Mouse (Mus musculus): ENCODE results near the gene Slitrk1.

Gene Slitrk1

DNA sequence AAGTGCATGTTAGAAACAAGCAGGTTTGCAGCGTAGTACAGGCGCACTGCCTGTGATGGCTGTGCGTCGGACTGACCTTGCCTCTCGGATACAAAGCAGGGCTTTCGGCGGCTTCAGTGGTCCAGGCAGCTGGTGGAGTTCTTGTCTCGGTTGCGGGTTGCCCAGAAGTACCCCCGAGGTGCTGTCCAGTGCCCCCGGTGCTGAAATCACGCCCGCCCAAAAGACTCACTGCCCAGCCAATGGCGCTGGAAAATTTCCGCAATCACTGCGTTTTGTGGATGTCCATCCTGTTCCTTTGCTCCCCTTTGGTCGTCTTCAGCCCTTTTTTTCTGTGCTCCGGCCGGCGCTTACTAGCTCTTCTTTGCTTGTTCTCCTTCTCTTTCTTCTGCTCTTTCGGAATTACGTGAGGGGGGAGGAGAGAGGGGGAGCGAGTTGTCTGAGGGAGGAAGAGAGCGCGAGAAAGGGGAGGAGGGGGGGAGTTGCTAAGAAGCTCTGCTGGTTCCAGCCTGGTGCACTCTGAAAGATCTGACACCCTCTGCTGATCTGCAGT lies at the start of gene Slitrk1:
Gene Slitrk1 (minus strand): TSS at position 445 of the 550 bp plus-strand sequence.
- peak; percentile 82 for DNase-seq (ENCODE audit: low spot score)

DNA sequence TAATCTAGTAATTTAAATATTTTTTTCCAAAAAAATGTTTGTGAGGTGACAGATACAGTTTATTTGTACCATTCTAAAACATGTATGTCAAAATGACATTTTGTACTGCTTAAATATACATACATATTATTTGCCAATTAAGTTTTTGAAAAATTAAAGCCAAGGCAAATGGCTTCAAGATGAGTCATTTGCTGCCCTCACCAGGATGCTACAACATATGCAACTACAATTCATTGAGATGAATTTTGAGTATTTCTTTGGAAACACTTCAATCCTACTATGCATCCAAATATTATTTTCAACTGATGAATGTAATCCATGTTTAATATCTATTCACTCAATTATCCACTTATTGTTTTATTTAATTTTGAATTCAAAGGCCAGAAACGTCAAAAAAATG lies 21.8 kb upstream of the Slitrk1 start:
- no peak for DNase-seq (ENCODE audit: low spot score)

DNA sequence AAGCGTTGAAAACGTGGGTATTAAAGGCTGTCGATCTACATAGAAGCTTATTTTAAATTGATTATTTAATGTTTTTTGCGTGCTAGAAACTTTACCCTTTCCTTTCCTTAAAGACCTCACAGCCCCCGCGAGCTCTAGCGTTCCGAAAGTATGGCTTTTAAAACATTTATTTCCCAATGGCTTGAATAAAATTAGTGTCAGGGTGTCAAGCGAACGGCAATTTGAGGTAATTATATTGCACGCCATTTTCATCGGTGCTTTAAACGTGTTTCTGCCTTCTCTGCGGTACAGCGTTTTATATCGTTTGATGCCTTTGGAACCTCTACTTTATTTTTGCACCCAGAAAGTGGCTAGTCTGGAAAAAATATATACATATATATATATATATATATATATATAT lies 378 bp upstream of the Slitrk1 start:
- DNase-seq (ENCODE audit: low spot score), result no peak

DNA sequence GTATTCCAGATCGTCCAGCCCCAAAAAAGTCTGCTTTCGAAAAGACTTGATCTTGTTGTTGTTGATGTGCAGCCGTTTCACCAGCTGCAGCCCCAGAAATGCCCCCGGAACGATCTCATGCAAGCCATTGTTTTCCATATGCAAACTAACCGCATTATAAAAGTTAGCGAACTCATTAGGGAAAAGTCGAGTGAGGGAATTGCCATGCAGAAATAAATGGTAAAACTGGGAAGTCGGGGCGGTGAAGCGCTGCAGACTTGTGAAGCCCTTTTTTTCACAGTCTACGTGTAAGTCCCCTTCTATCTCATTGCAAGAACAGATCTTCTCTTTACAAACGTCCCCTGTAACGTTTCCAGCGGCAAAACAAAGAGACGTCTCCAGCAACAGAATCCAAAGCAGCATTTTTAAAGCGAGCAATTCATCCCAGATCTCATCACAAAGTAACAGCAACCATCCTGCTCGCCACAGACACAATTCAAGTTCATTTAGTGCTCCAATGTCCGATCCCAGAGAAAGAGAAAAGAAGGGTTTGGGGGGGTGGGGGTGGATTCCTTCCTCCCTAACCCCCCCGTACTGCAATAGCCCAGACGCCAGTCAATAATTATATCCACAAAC lies 975 bp downstream of the Slitrk1 start:
- DNase-seq (ENCODE audit: low spot score), result no peak

DNA sequence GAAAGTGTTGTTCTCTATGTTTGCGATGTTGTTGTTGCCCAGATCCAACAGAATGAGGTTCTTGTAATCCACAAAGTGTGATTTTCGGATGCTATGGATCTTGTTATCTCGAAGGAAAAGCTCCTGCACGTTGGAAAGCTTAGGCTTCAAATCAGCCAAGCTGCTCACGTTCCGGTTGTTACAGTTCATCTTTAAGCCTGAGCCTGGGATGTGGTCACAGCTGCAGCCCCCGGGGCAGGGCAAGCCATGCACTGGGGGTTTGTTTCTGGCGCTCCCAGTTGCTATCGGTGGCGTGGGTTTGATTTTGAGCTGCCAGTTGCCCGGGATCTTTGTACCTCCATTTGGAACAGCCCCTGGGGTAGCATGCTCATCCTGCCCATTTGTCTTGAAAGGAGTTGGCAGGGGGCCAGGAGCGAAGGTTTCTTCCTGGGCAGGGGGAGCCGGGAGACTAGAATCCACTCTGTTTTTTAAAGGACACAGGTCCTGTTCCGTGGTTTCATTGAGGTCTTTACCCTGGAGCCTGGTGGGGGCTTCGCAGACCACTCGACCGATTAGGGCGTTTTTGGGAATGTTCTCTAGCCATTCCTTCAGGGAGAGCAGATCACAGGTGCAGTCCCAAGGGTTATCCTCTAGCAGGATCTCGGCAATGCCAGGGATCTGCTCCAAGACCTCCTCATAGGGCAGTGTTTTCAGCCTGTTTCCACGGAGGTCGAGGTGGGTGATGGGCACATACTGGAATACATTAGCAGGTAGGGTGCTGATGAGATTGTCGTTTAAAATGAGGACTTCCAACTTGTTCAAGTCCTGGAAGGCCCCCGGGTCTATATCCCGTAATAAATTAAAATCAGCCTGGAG lies 1.7 kb downstream of the Slitrk1 start:
- peak; percentile 17 for DNase-seq (ENCODE audit: low spot score)

DNA sequence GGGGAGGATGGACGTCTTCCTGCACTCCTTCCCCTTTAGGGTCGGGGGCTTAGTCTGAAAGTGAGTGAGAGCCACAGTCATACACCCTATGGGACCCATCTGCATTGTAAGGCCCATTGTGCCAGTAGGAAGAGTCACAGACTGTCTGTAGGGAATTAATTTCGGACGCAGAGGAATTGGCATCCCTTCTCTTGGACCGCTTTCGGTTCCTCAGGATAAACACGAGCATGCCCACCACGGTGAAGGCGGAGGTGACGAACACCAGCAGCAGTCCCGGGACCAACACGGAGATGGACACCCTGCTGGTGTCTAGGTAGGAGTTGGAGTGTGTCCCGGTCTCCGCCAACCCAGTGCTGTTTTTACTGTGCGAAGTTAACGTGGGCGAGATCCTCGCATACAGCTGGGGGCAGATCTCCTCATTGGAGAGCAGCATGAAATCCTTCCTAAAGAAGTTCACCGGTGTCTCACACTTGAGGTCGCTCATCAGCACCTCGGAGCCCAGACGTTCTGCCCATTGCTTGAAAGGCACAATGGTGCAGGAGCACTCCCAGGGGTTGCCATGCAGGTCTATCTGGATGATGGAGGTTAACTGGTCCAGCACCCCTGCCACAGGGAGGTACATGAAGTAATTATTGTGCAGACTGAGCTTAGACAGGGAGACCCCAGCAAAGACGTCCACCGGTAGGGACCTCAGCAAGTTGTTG lies 2.7 kb downstream of the Slitrk1 start:
- DNase-seq (ENCODE audit: low spot score), result peak; percentile 10

DNA sequence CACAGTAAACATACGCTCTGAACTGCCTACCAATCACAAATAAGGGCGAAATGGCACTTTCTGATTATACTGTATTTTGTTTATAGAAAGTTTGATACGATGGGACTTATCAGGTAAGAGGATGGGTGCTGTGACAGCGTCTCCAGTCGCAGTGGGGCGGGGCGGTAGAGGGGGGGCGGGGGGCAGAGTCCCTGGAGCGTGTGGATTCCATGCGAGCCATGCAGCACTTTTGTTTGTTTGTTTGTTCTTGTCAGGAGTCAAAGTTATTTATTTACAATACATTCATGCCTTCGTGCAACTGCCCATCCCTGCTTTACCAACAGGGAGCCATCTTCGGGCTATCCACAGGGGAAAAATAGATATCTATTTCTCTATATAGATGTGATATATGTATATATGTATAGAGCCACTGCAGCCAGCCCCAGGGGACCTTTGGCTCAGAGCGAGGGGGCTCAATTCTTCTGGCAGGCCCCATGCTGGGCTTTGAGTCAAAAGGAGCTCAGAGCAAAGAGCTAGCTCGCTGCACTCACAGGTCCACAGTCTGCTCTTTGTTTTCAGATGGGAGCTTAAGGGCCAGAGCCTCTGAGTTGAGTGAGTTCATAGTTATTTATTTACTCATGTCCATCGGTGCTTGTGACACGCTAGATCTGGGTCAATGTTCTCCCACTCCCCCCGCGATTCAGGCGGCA lies 3.4 kb downstream of the Slitrk1 start:
- peak; percentile 9 for DNase-seq (ENCODE audit: low spot score)

DNA sequence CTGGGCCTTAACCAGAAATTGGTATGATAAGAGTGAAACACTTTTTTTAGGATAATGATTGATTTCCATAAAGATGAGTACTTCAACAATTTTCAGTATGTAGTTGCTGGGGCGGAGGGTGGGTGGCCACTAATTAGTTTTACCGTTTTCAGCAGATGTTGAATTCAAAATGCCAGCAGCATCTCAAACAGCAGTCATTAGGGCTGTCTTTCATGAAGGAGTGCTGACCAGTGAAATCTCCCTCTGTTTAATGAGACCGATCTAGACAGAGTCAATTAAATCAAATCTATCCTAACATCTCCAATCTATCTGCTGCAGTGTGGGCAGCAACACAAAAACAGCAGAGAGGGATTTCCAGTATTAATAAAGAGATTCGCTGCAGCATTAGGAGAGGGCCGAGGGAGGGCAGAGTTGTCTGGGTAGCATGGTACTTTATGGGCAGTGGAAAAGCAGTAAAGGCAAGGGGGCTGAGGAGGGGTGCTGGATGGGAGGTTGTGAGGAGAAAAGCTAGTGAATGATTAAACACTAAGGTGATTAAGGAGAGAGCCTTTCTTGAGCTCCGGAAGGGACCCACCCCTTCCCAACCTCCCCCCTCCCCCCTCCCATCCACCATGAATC lies 4.5 kb downstream of the Slitrk1 start:
- no peak for DNase-seq (ENCODE audit: low spot score)

DNA sequence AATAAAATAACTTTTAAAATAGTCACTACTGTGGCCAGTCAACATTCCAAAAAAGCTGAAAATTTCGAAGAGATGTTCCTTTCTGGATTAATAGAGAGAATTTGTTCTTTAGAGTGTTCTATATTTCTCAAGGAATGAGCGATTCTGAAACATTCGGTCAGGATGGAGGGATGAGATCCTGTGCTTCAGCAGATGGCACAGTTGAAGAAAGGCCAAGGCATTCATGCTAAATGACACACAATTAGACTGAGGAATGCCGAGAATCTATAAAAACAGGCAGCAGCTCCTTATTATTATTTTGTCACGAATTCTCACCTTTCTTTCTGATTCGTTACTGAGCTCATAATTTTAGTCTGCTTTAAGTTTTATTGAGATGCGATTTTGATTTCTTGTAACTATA lies 15.4 kb downstream of the Slitrk1 start:
- DNase-seq (ENCODE audit: low spot score), result no peak

DNA sequence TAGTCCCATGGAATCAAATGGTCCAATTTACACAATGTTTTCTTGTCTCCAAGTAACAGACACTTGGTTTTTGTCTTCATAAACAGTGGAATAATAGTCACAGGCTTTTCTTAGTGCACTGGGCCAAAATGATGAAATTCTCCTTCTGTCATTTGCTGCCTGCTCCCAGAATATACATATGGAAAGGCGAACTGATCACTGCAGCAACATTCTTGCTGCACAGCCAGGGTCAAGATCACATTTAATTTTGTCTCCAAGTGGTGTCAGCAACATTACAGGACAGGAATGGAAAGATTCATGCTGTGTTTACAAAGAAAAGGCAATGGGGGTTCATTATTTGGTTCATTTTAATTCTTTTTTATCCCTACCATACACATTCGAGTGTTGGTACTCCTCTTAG lies 18.5 kb downstream of the Slitrk1 start:
- no peak for DNase-seq (ENCODE audit: low spot score)

DNA sequence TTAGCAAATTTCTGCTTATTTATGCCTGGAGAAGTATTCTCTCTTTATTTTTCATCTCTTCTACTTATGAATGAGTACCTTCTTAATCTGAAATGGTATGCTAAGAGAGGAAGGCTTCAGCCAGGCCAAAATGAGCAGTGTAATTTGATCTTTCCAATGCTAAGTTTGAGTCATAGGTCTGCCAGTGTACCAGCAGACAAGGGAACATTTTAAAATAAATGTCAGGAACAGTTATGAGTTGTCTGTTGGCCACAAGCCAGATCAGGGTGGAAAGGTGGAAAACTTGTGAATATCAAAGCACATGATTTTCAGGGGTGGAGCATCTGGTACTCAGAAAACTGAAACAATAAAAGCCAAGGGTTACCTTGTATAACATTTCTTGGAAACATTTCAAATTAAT lies 46.1 kb downstream of the Slitrk1 start:
- no peak for DNase-seq (ENCODE audit: low spot score)

DNA sequence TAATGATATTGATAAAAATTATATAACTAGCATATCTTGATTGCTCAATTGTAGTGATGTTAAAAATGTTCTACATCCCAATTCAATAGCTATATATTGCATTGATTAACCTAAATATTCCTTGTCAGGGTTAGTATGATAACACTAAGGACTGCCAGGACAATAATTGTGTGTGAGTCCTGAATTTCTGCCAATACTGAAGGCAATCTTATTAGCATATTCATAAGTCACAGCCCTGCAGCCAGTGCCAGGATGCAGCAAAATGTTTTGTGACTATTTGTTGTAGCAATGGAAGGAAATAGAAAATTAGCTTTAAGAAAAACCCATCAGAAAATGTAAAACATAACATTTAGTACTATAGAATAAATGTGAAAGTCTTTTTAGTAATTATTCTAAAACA lies 49.3 kb downstream of the Slitrk1 start:
- no peak for DNase-seq (ENCODE audit: low spot score)

DNA sequence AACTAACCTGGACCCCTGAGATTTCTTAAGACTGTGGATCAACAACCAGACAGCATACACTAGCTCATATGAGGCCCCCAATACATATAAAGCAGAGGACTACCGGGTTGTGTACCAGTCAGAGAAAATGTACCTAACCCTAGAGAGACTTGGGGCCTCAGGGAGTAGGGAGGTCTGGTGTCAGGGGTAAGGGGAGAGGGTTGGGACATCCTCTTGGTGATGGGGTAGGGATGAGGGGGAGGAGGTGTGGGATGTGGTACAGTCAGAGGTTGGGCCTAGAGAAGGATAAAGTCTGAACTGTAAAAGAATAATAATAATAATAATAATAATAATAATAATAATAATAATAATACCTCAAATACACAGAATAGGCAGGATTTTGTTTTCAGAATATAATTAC lies 54.6 kb downstream of the Slitrk1 start:
- no peak for DNase-seq (ENCODE audit: low spot score)

Measured in embryo, embryonic 10 days (tissue).